Mouse (Mus musculus) hindbrain, embryonic 15.5 days (tissue): ENCODE data around the gene Gm19935. TPM values are rescaled to one million over a fixed set of nuclear protein-coding genes. Genes with fewer than 3 reads are reported as not detected.

Source experiments
- ATAC-seq: fragments of 200-750 bp; cut with Nextera tagmentation; 2 replicates; pipeline ENCODE4 v1.8.0; 2017; ENCODE audit warnings: low read depth, moderate number of reproducible peaks, moderate TSS enrichment; ENCODE audit not compliant: low FRiP score
- H3K27ac ChIP-seq: fragments of 300-500 bp; sonication (generic); replicated peaks from 2 replicates; pipeline ENCODE4 v1.5.1; 2015; ENCODE audit warnings: mild to moderate bottlenecking, inconsistent platforms
- H3K27me3 ChIP-seq: fragments of 300-500 bp; sonication (generic); 2 replicates; pipeline ENCODE4 v1.6.1; 2015; ENCODE audit warnings: control low read depth, inconsistent platforms
- H3K36me3 ChIP-seq: fragments of 300-500 bp; sonication (generic); 2 replicates; pipeline ENCODE4 v1.6.1; 2015; ENCODE audit warnings: control low read depth, inconsistent platforms
- H3K4me1 ChIP-seq: fragments of 300-500 bp; sonication (generic); replicated peaks from 2 replicates; pipeline ENCODE4 v1.6.1; 2015; ENCODE audit warnings: control low read depth, inconsistent platforms
- H3K4me2 ChIP-seq: fragments of 300-500 bp; sonication (generic); 2 replicates; pipeline ENCODE4 v1.6.1; 2015; ENCODE audit warnings: moderate library complexity, mild to moderate bottlenecking, inconsistent platforms
- H3K4me3 ChIP-seq: fragments of 300-500 bp; sonication (generic); 2 replicates; pipeline ENCODE4 v1.5.1; 2015; ENCODE audit warnings: mild to moderate bottlenecking, inconsistent platforms
- H3K9ac ChIP-seq: fragments of 300-500 bp; sonication (generic); 2 replicates; pipeline ENCODE4 v1.6.1; 2015; ENCODE audit warnings: inconsistent platforms
- H3K9me3 ChIP-seq: fragments of 300-500 bp; sonication (generic); 2 replicates; pipeline ENCODE4 v1.6.1; 2016; ENCODE audit warnings: control low read depth, inconsistent platforms
- WGBS: fragments of 180-500 bp; shearing (Covaris S2); methylation state at CpG from one replicate; pipeline ENCODE4 v1.1.7; 2015; 5-methylcytosine and 5-hydroxymethylcytosine counted together
- microRNA-seq: library from miRNA; unstranded; fragments of <30 nt; microRNA quantifications from one replicate; pipeline ENCODE4, GENCODE M21; 2016
- polyA plus RNA-seq: library from polyadenylated mRNA; unstranded; fragments of >200 nt; fragmentation: Nextera tagmentation; extraction: Ambion mirVana; gene quantifications from 2 replicates; pipeline ENCODE4 v1.2.1, GENCODE M21; 2015

Gm19935 gene
- polyA plus RNA-seq, 1 experiment from 2014 or later = 3.7 TPM

DNA sequence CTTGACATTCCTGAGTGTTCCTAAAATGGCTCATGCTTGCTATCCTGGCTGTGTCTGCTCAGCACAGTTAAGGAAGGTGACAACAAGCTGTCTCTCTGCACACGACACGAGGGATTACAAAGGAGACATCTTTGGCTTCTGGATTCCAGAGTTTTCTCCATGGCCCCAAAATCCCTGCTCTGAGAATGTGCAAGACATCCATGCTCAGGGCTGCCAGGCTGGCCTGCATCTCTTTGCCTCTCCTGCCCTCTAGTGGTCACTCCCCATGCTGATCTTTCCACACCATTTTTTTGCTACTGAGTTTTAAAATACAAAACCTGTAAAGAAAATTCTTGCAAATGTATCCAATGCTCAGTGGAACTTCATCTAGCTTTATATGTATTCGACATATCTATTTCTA is 23.5 kb downstream of the Gm19935 start:
- 4% methylated on average over 3 of the region's 3 CpGs for WGBS
- Histone ChIP-seq H3K4me3 (no peak overlapping the region), H3K9ac (no peak overlapping the region), H3K4me1 (peaks cover 14% of the 10 kb centered on the region), H3K27me3 (no peaks in the 10 kb centered on the region), H3K27ac (no peak overlapping the region), H3K36me3 (no peaks in the 10 kb centered on the region), H3K4me2 (no peak overlapping the region), H3K9me3 (no peaks in the 10 kb centered on the region)
- ATAC-seq = peak; percentile 75

GRCm38 (mm10) chr8:90791616-90792015 is 25.6 kb downstream of the Gm19935 start:
- 97% methylated on average over 1 of the region's 1 CpGs for WGBS
- Histone ChIP-seq H3K4me3 (no peak overlapping the region), H3K27me3 (no peaks in the 10 kb centered on the region), H3K9ac (no peak overlapping the region), H3K27ac (no peak overlapping the region), H3K4me2 (no peak overlapping the region), H3K9me3 (no peaks in the 10 kb centered on the region), H3K36me3 (no peaks in the 10 kb centered on the region), H3K4me1 (peaks cover 14% of the 10 kb centered on the region)
- no peak for ATAC-seq

- no peak overlapping the region for H3K4me2 ChIP-seq
- H3K36me3 ChIP-seq = no peaks in the 10 kb centered on the region
- 68% methylated on average over 5 of the region's 5 CpGs for whole genome bisulfite sequencing
- H3K4me1 ChIP-seq = no peaks in the 10 kb centered on the region
- H3K27me3 ChIP-seq = no peaks in the 10 kb centered on the region
- ATAC-seq = no peak
- no peaks in the 10 kb centered on the region for H3K9me3 ChIP-seq
- H3K27ac ChIP-seq = no peak overlapping the region
- no peak overlapping the region for H3K9ac ChIP-seq
- H3K4me3 ChIP-seq = no peak overlapping the region
These were observed 47.4 kb downstream of the Gm19935 start for GRCm38 (mm10) chr8:90769791-90770190.

Small RNA genes lying within 50 kb of the gene (microRNA-seq; reads per million reads assigned to microRNA genes)
- gene Gm44382 = not detected

Other genes with a start within 250 kb of the Gm19935 start
- 94.7 and 100 TPM in 2 replicates for gene Chd9, start 11.0 kb upstream of the Gm19935 start, polyA plus RNA-seq